Mouse (Mus musculus): ENCODE data around the gene Krtap1-4. TPM values are rescaled to one million over a fixed set of nuclear protein-coding genes. Genes with fewer than 3 reads are reported as not detected.
A peak's percentile ranks its signal among the peaks of the same experiment; 100 is the strongest.

The Krtap1-4 gene
- polyA plus RNA-seq, 1 experiment from 2014 or later: not detected

- no peak within 1 kb of the TSS for H3K27ac ChIP-seq (ENCODE audit: low read depth)
- H3K4me3 ChIP-seq (ENCODE audit: low read depth, low read length): no peak within 1 kb of the TSS
- no peaks in the 10 kb centered on the region for H3K27me3 ChIP-seq (ENCODE audit: insufficient read depth, low read length)
- no peak for TF ChIP-seq CTCF (IDR thresholded peaks at IDR 0.05; ENCODE audit: low read depth)
- H3K9me3 ChIP-seq (ENCODE audit: low read depth, low read length): no peaks in the 10 kb centered on the region
- no peak within 1 kb of the TSS for H3K4me2 ChIP-seq
- no peak within 1 kb of the TSS for H3K9ac ChIP-seq
- ATAC-seq (ENCODE audit: insufficient read depth) (no peak), DNase-seq (no peak)
- H3K4me1 ChIP-seq (ENCODE audit: insufficient read depth): no peaks in the 10 kb centered on the region
- no peaks in the 10 kb centered on the region for H3K36me3 ChIP-seq (ENCODE audit: insufficient read depth)
- 70% methylated on average over 6 of the region's 6 CpGs for WGBS
Measured at GRCm38 (mm10) chr11:99590981-99591380, 7.5 kb upstream of the Krtap1-4 start, which contains the start of gene Krtap1-3. Krtap1-3 (minus strand) TSS chr11:99591339.

GRCm38 (mm10) chr11:99585096-99585495, 1.6 kb upstream of the Krtap1-4 start:
- 78% methylated on average over 7 of the region's 7 CpGs for WGBS

GRCm38 (mm10) chr11:99581564-99581963, 1.9 kb downstream of the Krtap1-4 start:
- DNase-seq (peak; percentile 11), ATAC-seq (ENCODE audit: insufficient read depth) (no peak)
- Histone ChIP-seq H3K36me3 (ENCODE audit: insufficient read depth) (no peaks in the 10 kb centered on the region), H3K27me3 (ENCODE audit: insufficient read depth, low read length) (no peaks in the 10 kb centered on the region), H3K4me1 (ENCODE audit: insufficient read depth) (no peaks in the 10 kb centered on the region), H3K9ac (no peak overlapping the region), H3K27ac (ENCODE audit: low read depth) (no peak overlapping the region), H3K4me2 (no peak overlapping the region), H3K9me3 (ENCODE audit: low read depth, low read length) (no peaks in the 10 kb centered on the region), H3K4me3 (ENCODE audit: low read depth, low read length) (no peak overlapping the region)
- TF ChIP-seq CTCF (IDR thresholded peaks at IDR 0.05; ENCODE audit: low read depth): no peak
- WGBS: 65% methylated on average over 6 of the region's 6 CpGs

More at GRCm38 (mm10) chr11:99585096-99585495, 1.6 kb upstream of the Krtap1-4 start:
- Histone ChIP-seq H3K9ac (no peak overlapping the region), H3K27ac (ENCODE audit: low read depth) (no peak overlapping the region), H3K27me3 (ENCODE audit: insufficient read depth, low read length) (no peaks in the 10 kb centered on the region), H3K4me3 (ENCODE audit: low read depth, low read length) (no peak overlapping the region), H3K9me3 (ENCODE audit: low read depth, low read length) (no peaks in the 10 kb centered on the region), H3K36me3 (ENCODE audit: insufficient read depth) (no peaks in the 10 kb centered on the region), H3K4me1 (ENCODE audit: insufficient read depth) (no peaks in the 10 kb centered on the region), H3K4me2 (no peak overlapping the region)
- TF ChIP-seq CTCF (IDR thresholded peaks at IDR 0.05; ENCODE audit: low read depth): no peak
- DNase-seq: peak; percentile 13
- no peak for ATAC-seq (ENCODE audit: insufficient read depth)

- Histone ChIP-seq H3K9ac (no peak overlapping the region), H3K4me2 (no peak overlapping the region), H3K4me1 (ENCODE audit: insufficient read depth) (no peaks in the 10 kb centered on the region), H3K27ac (ENCODE audit: low read depth) (no peak overlapping the region), H3K9me3 (ENCODE audit: low read depth, low read length) (no peaks in the 10 kb centered on the region), H3K36me3 (ENCODE audit: insufficient read depth) (no peaks in the 10 kb centered on the region), H3K27me3 (ENCODE audit: insufficient read depth, low read length) (no peaks in the 10 kb centered on the region), H3K4me3 (ENCODE audit: low read depth, low read length) (no peak overlapping the region)
- ATAC-seq (ENCODE audit: insufficient read depth): no peak
- TF ChIP-seq CTCF (IDR thresholded peaks at IDR 0.05; ENCODE audit: low read depth): no peak
- no peak for DNase-seq
- 83% methylated on average over 5 of the region's 5 CpGs for WGBS
Measured at GRCm38 (mm10) chr11:99581051-99581450, 2.4 kb downstream of the Krtap1-4 start.

- no peaks in the 10 kb centered on the region for H3K36me3 ChIP-seq (ENCODE audit: insufficient read depth)
- H3K4me1 ChIP-seq (ENCODE audit: insufficient read depth): no peaks in the 10 kb centered on the region
- no peak within 1 kb of the TSS for H3K9ac ChIP-seq
- no peaks in the 10 kb centered on the region for H3K27me3 ChIP-seq (ENCODE audit: insufficient read depth, low read length)
- TF ChIP-seq CTCF (IDR thresholded peaks at IDR 0.05; ENCODE audit: low read depth): no peak
- WGBS: 84% methylated on average over 6 of the region's 6 CpGs
- no peak for ATAC-seq (ENCODE audit: insufficient read depth)
- no peak within 1 kb of the TSS for H3K4me3 ChIP-seq (ENCODE audit: low read depth, low read length)
- no peak within 1 kb of the TSS for H3K27ac ChIP-seq (ENCODE audit: low read depth)
- DNase-seq: no peak
- no peak within 1 kb of the TSS for H3K4me2 ChIP-seq
- H3K9me3 ChIP-seq (ENCODE audit: low read depth, low read length): no peaks in the 10 kb centered on the region
Measured at GRCm38 (mm10) chr11:99580636-99581035, 2.8 kb downstream of the Krtap1-4 start, which contains the start of gene Krtap1-5. Krtap1-5 (minus strand) TSS chr11:99581016.

GRCm38 (mm10) chr11:99574106-99574505, 9.3 kb downstream of the Krtap1-4 start:
- Histone ChIP-seq H3K27ac (ENCODE audit: low read depth) (no peak overlapping the region), H3K9ac (no peak overlapping the region), H3K9me3 (ENCODE audit: low read depth, low read length) (no peaks in the 10 kb centered on the region), H3K27me3 (ENCODE audit: insufficient read depth, low read length) (no peaks in the 10 kb centered on the region), H3K4me2 (peak overlapping the region; percentile 46), H3K36me3 (ENCODE audit: insufficient read depth) (no peaks in the 10 kb centered on the region), H3K4me3 (ENCODE audit: low read depth, low read length) (no peak overlapping the region), H3K4me1 (ENCODE audit: insufficient read depth) (no peaks in the 10 kb centered on the region)
- WGBS: under 1% methylated on average over 7 of the region's 7 CpGs
- TF ChIP-seq CTCF (IDR thresholded peaks at IDR 0.05; ENCODE audit: low read depth): peak; percentile 93
- DNase-seq: peak; percentile 91
- peak; percentile 62; the same call in 1 of the 2 replicates for ATAC-seq (ENCODE audit: insufficient read depth)

GRCm38 (mm10) chr11:99573164-99573563, 10.3 kb downstream of the Krtap1-4 start:
- H3K4me1 ChIP-seq (ENCODE audit: insufficient read depth): no peaks in the 10 kb centered on the region
- no peak overlapping the region for H3K9ac ChIP-seq
- WGBS: 50% methylated on average over 4 of the region's 4 CpGs
- H3K27me3 ChIP-seq (ENCODE audit: insufficient read depth, low read length): no peaks in the 10 kb centered on the region
- no peaks in the 10 kb centered on the region for H3K9me3 ChIP-seq (ENCODE audit: low read depth, low read length)
- no peak overlapping the region for H3K4me2 ChIP-seq
- H3K4me3 ChIP-seq (ENCODE audit: low read depth, low read length): no peak overlapping the region
- no peak for TF ChIP-seq CTCF (IDR thresholded peaks at IDR 0.05; ENCODE audit: low read depth)
- H3K36me3 ChIP-seq (ENCODE audit: insufficient read depth): no peaks in the 10 kb centered on the region
- no peak overlapping the region for H3K27ac ChIP-seq (ENCODE audit: low read depth)
- ATAC-seq (ENCODE audit: insufficient read depth): no peak
- no peak for DNase-seq

GRCm38 (mm10) chr11:99566530-99566929, 16.9 kb downstream of the Krtap1-4 start, which contains the start of gene Krtap3-1:
Krtap3-1 (minus strand) TSS chr11:99566630.
- DNase-seq (no peak), ATAC-seq (ENCODE audit: insufficient read depth) (no peak)
- Histone ChIP-seq H3K4me3 (ENCODE audit: low read depth, low read length) (no peak within 1 kb of the TSS), H3K4me1 (ENCODE audit: insufficient read depth) (no peaks in the 10 kb centered on the region), H3K27ac (ENCODE audit: low read depth) (no peak within 1 kb of the TSS), H3K9me3 (ENCODE audit: low read depth, low read length) (no peaks in the 10 kb centered on the region), H3K4me2 (no peak within 1 kb of the TSS), H3K9ac (no peak within 1 kb of the TSS), H3K27me3 (ENCODE audit: insufficient read depth, low read length) (no peaks in the 10 kb centered on the region), H3K36me3 (ENCODE audit: insufficient read depth) (no peaks in the 10 kb centered on the region)
- no peak for TF ChIP-seq CTCF (IDR thresholded peaks at IDR 0.05; ENCODE audit: low read depth)
- whole genome bisulfite sequencing: 92% methylated on average over 7 of the region's 7 CpGs

Data from lung, embryonic 14.5 days (tissue).